Comparison of ENCODE assay signal across 20 mouse cellular contexts in genomic region chr12:32628552-32628951, GRCm38 (mm10).
DNase-seq lines count a peak whose midpoint lies in the region; ATAC-seq lines count a peak whose summit lies in the region.
"Had no signal": no experiment of that assay in that cellular context is flagged by ENCODE, and none has a peak within 500 bp of the region (broad histone marks: within the 10 kb centered on the region; RNA-seq: fewer than 3 reads in every experiment).

No protein-coding gene starts in this region.

- peak; percentile 68; the same call in 1 of the 2 replicates for ATAC-seq in forebrain, embryonic 12.5 days (ENCODE audit: low FRiP score)
- ATAC-seq in limb, embryonic 13.5 days (ENCODE audit: low FRiP score, low read depth): peak; percentile 28; the same call in 1 of the 2 replicates
- peak; percentile 59 for ATAC-seq in intestine, embryonic 15.5 days
- ATAC-seq: activated CD4-positive, CD25-positive, alpha-beta regulatory T cell, adult 4 months; forebrain, embryonic 15.5 days had no signal

- no peak overlapping the region for H3K4me3 ChIP-seq in forebrain, embryonic 12.5 days (replicated peaks)
- H3K4me3 ChIP-seq in forebrain, embryonic 10.5 days: no peak overlapping the region
- H3K4me3 ChIP-seq in limb, embryonic 13.5 days: no peak overlapping the region
- H3K4me3 ChIP-seq in limb, embryonic 10.5 days: no peak overlapping the region
- H3K4me3 ChIP-seq in intestine, embryonic 15.5 days (replicated peaks): no peak overlapping the region
- H3K4me3 ChIP-seq: forebrain, embryonic 15.5 days; gastrocnemius, adult 2 months; hindbrain, embryonic 12.5 days; hindbrain, embryonic 15.5 days had no signal

- no peaks in the 10 kb centered on the region for H3K9me3 ChIP-seq in forebrain, embryonic 12.5 days
- H3K9me3 ChIP-seq in forebrain, embryonic 10.5 days: no peaks in the 10 kb centered on the region
- no peaks in the 10 kb centered on the region for H3K9me3 ChIP-seq in limb, embryonic 13.5 days
- no peaks in the 10 kb centered on the region for H3K9me3 ChIP-seq in limb, embryonic 10.5 days (replicated peaks)
- H3K9me3 ChIP-seq in intestine, embryonic 15.5 days: no peaks in the 10 kb centered on the region
- H3K9me3 ChIP-seq: forebrain, embryonic 15.5 days; hindbrain, embryonic 12.5 days; hindbrain, embryonic 15.5 days had no signal

- H3K36me3 ChIP-seq in forebrain, embryonic 12.5 days (replicated peaks): no peaks in the 10 kb centered on the region
- no peaks in the 10 kb centered on the region for H3K36me3 ChIP-seq in forebrain, embryonic 10.5 days (replicated peaks)
- no peaks in the 10 kb centered on the region for H3K36me3 ChIP-seq in limb, embryonic 13.5 days
- no peaks in the 10 kb centered on the region for H3K36me3 ChIP-seq in limb, embryonic 10.5 days
- no peaks in the 10 kb centered on the region for H3K36me3 ChIP-seq in intestine, embryonic 15.5 days
- H3K36me3 ChIP-seq: forebrain, embryonic 15.5 days; hindbrain, embryonic 12.5 days; hindbrain, embryonic 15.5 days had no signal

- H3K27me3 ChIP-seq in forebrain, embryonic 12.5 days: peaks cover 33% of the 10 kb centered on the region
- H3K27me3 ChIP-seq in forebrain, embryonic 10.5 days (ENCODE audit: poor library complexity, severe bottlenecking): peaks cover 30% of the 10 kb centered on the region
- no peaks in the 10 kb centered on the region for H3K27me3 ChIP-seq in limb, embryonic 13.5 days
- no peaks in the 10 kb centered on the region for H3K27me3 ChIP-seq in limb, embryonic 10.5 days (ENCODE audit: low read depth, poor library complexity, severe bottlenecking)
- no peaks in the 10 kb centered on the region for H3K27me3 ChIP-seq in intestine, embryonic 15.5 days (replicated peaks)
- H3K27me3 ChIP-seq: forebrain, embryonic 15.5 days; hindbrain, embryonic 12.5 days; hindbrain, embryonic 15.5 days had no signal

- H3K9ac ChIP-seq in forebrain, embryonic 12.5 days: no peak overlapping the region
- no peak overlapping the region for H3K9ac ChIP-seq in limb, embryonic 13.5 days
- no peak overlapping the region for H3K9ac ChIP-seq in intestine, embryonic 15.5 days
- H3K9ac ChIP-seq: forebrain, embryonic 15.5 days; hindbrain, embryonic 12.5 days; hindbrain, embryonic 15.5 days had no signal

- H3K27ac ChIP-seq in forebrain, embryonic 12.5 days: no peak overlapping the region
- no peak overlapping the region for H3K27ac ChIP-seq in forebrain, embryonic 10.5 days
- no peak overlapping the region for H3K27ac ChIP-seq in limb, embryonic 13.5 days
- H3K27ac ChIP-seq in limb, embryonic 10.5 days: no peak overlapping the region
- no peak overlapping the region for H3K27ac ChIP-seq in intestine, embryonic 15.5 days
- H3K27ac ChIP-seq: forebrain, embryonic 15.5 days; gastrocnemius, adult 2 months; hindbrain, embryonic 12.5 days; hindbrain, embryonic 15.5 days had no signal

- WGBS in forebrain, embryonic 12.5 days: 35% methylated on average over 1 of the region's 1 CpGs
- 80% methylated on average over 1 of the region's 1 CpGs for WGBS in forebrain, embryonic 10.5 days
- WGBS in limb, embryonic 13.5 days: 22% methylated on average over 1 of the region's 1 CpGs
- WGBS in limb, embryonic 10.5 days: 66% methylated on average over 1 of the region's 1 CpGs
- 58% methylated on average over 1 of the region's 1 CpGs for WGBS in intestine, embryonic 15.5 days

- no peak for DNase-seq in forebrain, embryonic 10.5 days (ENCODE audit: extremely low spot score, low spot score)
- no peak for DNase-seq in limb, embryonic 10.5 days (ENCODE audit: low spot score)
- DNase-seq in kidney, postnatal 10 days: no peak
- DNase-seq in ovary, adult 18-20 months (ENCODE audit: low spot score): no peak
- DNase-seq: adrenal gland, adult 8-10 months; adrenal gland, postnatal 25 days; cerebellum, adult 18-20 months; cerebellum, adult 9-10 months; cerebellum, postnatal 14 days; gastrocnemius, adult 2 months; gastrocnemius, postnatal 14 days; heart, adult 11 months had no signal

- H3K4me2 ChIP-seq in forebrain, embryonic 12.5 days: no peak overlapping the region
- H3K4me2 ChIP-seq in limb, embryonic 13.5 days (replicated peaks): no peak overlapping the region
- no peak overlapping the region for H3K4me2 ChIP-seq in intestine, embryonic 15.5 days (replicated peaks)
- H3K4me2 ChIP-seq: forebrain, embryonic 15.5 days; heart, embryonic 11.5 days; hindbrain, embryonic 12.5 days; hindbrain, embryonic 15.5 days had no signal

- H3K4me1 ChIP-seq in forebrain, embryonic 12.5 days: no peaks in the 10 kb centered on the region
- H3K4me1 ChIP-seq in forebrain, embryonic 10.5 days: peaks cover 13% of the 10 kb centered on the region
- H3K4me1 ChIP-seq in limb, embryonic 13.5 days: peaks cover 4% of the 10 kb centered on the region
- no peaks in the 10 kb centered on the region for H3K4me1 ChIP-seq in limb, embryonic 10.5 days
- H3K4me1 ChIP-seq in intestine, embryonic 15.5 days (replicated peaks): no peaks in the 10 kb centered on the region
- H3K4me1 ChIP-seq: hindbrain, embryonic 12.5 days; hindbrain, embryonic 15.5 days had no signal
